Mouse (Mus musculus) monocyte, adult 5-6 weeks (primary cell): ENCODE results near the gene Arhgap27. TPM values are rescaled to one million over a fixed set of nuclear protein-coding genes. Genes with fewer than 3 reads are reported as not detected.
A peak's percentile ranks its signal among the peaks of the same experiment; 100 is the strongest.
"Not testable (repeated sequence)": the region's sequence is repeated elsewhere in the genome, so short reads cannot be mapped to it uniquely, and the experiment has no call there.

Experiments
- ATAC-seq: fragments of 153-309, 156-312 bp; replicated peaks from 2 replicates; pipeline ENCODE4 v1.8.0; 2017; ENCODE audit warnings: mild to moderate bottlenecking; ENCODE audit not compliant: low TSS enrichment, insufficient number of reproducible peaks, severe bottlenecking, poor library complexity, low FRiP score
- total RNA-seq: library from RNA; stranded (forward); fragments of 200-1000, 200-491, 200-594 nt; gene quantifications from 3 replicates; pipeline ENCODE4 v1.2.3, GENCODE M21; 2017

Arhgap27 gene
- total RNA-seq, result 59.2 to 68.0 TPM (median 67.2 TPM) in 3 replicates

- peak; percentile 18; the same call in 1 of the 2 replicates for ATAC-seq
Observed at GRCm38 (mm10) chr11:103363214-103364148, at the start of gene Arhgap27. TSS of gene Arhgap27 (minus strand) at chr11:103363692.

DNA sequence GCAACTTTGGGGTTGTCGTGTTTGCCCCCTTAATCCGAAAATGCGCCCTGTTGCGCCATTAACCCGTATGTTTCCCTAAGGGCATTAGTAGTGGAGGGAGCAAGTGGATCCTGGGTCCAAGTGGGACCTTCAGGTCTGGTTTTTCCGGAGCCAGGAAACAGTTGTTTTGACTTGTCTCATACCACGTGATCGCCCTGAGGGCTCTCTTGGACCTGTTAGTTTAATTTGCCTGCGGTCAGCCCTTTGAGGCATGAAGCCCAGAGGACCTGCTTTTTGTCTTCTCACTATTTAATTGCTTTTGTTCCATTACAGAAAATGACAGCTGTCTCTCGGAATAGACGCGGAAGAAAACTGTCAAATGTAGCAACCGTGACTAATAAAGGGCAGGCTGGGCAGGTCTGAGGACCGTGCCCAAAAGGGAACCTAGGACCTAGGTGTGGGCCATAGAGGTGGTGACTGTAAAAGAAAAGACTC is 49.5 kb upstream of the Arhgap27 start:
- ATAC-seq, result peak; percentile 25; the same call in 1 of the 2 replicates

- peak; percentile 91 for ATAC-seq
Observed at GRCm38 (mm10) chr11:103411981-103412949, 48.8 kb upstream of the Arhgap27 start, which contains the start of gene Plekhm1. TSS of gene Plekhm1 (minus strand) at chr11:103412687.

GRCm38 (mm10) chr11:103411301-103411700 is 47.8 kb upstream of the Arhgap27 start:
- ATAC-seq, result no peak

DNA sequence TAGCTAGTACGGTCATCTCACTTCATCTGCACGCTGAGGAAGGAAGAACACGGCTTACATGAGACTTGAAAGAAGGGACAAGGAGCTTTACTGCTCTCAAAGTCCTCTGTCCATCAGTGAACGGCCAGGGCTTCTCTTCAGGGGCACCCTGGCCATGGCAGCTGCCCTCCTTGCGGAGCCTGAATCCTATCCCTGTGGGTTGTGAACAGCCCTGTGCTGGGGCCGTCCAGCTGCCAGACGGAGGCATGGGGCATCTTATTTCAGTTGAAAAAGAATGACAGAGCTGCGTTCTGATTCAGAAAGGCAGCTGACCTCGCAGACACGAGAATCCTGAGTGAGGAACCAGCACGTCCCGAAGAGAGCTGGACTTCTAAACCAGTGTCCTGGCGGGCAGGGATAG is 45.4 kb upstream of the Arhgap27 start:
- no peak for ATAC-seq

DNA sequence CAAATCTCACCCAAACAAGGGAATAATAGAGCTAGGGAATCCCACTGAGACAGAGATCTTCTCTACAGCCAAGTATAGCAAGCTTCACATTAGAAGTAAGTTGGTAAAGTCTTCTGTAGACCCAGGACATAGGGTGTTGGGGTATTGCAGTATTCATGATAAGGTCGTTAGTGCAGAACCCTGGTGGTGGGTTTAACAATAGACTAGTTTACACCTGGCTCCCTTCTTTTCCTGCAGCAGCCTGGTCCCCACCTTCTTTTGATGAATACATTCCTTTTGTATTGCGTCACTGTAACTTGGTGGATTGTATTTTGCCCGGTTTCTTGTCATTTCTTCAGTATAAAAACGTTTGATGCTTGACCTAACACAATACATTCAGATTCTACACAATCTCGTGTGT is 43.6 kb upstream of the Arhgap27 start:
- not testable (repeated sequence) for ATAC-seq

GRCm38 (mm10) chr11:103406551-103406950 is 43.1 kb upstream of the Arhgap27 start:
- ATAC-seq, result no peak

GRCm38 (mm10) chr11:103405814-103406213 is 42.3 kb upstream of the Arhgap27 start:
- ATAC-seq, result peak; percentile 57; the same call in 1 of the 2 replicates

GRCm38 (mm10) chr11:103404618-103405017 is 41.1 kb upstream of the Arhgap27 start:
- ATAC-seq, result no peak

DNA sequence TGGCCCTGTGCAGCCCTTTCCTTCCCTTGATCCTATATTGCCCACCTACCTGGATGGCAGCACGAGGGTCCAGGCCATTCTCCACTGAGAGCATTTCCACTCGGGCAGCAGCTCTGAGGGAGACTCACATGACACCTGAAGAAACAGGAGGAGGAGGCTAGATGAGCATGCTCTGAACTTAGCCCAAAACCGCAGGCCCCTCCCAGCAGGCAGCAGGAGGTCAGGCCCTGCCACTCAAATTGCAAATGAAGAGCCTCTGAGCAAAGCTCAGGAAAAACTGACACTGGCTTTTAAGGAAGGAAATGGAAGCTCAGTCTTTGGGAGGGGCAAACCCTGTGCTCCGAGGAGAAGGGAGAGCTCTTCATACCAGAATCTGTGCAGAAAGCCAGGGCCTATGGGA is 40.3 kb upstream of the Arhgap27 start:
- no peak for ATAC-seq

DNA sequence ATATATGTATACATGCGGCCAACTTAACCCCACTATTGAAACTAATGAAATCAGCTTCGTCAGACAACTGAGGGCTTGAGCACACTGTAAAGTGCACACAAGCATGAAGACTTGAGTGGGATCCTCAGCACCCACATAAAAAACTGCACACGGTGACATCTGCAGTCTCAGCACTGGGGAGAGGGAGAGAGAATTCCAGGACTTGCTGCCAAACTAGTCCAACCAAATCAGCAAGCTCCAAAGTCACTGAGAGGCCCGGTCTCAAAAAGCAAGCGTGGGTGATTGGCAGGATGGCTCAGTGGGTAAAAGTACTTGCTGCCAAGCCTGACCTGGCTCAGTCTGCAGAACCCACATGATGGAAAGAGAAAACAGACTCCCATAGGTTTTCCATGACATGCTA is 39.2 kb upstream of the Arhgap27 start:
- ATAC-seq, result no peak

DNA sequence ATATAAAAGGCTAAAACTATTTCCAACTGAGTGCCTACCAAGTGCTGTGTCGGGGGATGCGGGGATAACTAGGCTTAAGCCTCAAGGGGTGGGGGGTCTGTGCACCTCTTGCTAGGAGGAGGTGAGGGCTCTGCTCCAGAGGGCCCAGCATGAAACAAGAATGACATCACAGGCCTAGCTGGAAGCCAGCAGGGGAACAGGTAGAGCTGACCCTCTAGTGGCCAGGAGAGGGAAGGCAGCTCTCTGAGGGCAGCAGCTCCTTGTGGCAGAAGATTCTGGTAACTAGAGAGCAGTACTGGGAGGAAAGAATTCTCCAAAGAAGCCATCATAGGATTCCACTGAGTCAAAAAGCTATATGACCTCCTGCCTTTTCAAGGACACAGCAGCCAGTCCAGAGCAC is 38.7 kb upstream of the Arhgap27 start:
- ATAC-seq, result 0 out of 2 replicates have a peak, but pooled peaks have one; percentile 38

DNA sequence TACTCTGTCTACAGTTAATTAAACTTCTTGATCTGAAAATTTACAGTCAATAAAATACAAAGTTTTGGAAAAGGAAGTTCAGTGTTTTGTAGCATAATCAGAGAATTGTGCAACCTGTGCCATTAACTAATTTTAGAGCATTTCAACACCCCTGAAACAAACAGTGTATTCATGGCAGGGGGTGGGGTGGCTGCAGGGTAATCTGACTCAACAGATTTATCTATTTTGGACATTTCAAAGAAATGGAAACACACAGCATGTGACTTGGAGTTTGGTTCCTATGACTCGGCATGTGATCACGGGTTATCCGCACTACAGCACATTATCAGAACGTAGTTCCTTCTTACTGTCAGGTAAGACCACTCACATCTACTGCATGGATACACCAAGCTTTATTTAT is 36.5 kb upstream of the Arhgap27 start:
- peak; percentile 89 for ATAC-seq

- ATAC-seq, result no peak
Observed at GRCm38 (mm10) chr11:103399050-103399449, 35.6 kb upstream of the Arhgap27 start.

- ATAC-seq, result 0 out of 2 replicates have a peak, but pooled peaks have one; percentile 32
Observed at GRCm38 (mm10) chr11:103396682-103397081, 33.2 kb upstream of the Arhgap27 start.

DNA sequence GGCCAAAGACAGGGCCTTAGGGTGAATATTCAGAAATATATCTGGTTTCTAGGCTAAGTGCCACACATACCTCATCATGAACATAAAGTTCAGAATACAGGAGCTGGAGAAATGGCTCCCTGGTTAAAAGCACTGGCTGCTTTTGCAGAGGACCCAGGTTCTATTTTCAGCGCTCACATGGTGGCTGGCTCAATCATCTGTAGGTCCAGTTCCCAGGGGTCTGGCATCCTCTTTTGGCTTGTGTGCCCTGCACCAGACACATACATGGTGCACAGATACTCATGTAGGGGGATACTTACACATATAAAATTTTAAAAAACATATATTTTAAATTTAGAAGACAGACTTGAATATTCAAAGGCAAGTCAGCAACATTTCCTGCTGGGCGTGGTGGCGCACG is 32.7 kb upstream of the Arhgap27 start:
- ATAC-seq, result no peak

GRCm38 (mm10) chr11:103394604-103395003 is 31.1 kb upstream of the Arhgap27 start:
- no peak for ATAC-seq

DNA sequence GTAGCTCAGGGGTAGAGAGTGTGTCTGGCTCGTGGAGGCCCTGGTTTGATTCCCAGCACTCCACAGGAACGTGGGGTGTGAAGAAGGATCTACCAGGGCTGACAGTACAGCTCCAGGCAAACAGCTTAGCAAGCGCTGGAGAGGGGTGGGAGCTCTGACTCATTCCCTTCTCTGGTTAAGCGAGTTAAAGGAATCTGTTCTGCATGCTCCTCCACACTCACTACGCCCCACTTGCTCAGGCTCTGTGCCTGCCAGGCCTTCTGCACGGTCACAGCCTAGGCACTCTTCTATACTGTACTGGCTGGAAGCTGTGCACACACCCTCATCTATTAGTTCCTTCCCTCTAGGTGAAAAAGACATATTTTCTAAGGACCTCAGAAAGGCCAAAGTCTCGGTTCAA is 30.5 kb upstream of the Arhgap27 start:
- no peak for ATAC-seq
